Mouse (Mus musculus) retina, embryonic 14.5 days (tissue): ENCODE data around the gene Defb30.
A peak's percentile ranks its signal among the peaks of the same experiment; 100 is the strongest.

Source experiments
- DNase-seq: peaks from one replicate; pipeline ENCODE4 v3.0.0-alpha.2; 2015; ENCODE audit warnings: low spot score

Defb30 gene

GRCm38 (mm10) chr14:63049910-63050370 is at the start of gene Defb30:
Defb30 (minus strand) TSS chr14:63049960.
- no peak for DNase-seq

- no peak for DNase-seq
Observed at GRCm38 (mm10) chr14:63067708-63068107, 17.9 kb upstream of the Defb30 start.

GRCm38 (mm10) chr14:63066630-63067310 is 17.0 kb upstream of the Defb30 start:
- DNase-seq: peak; percentile 82

- no peak for DNase-seq
Observed at GRCm38 (mm10) chr14:63065391-63065790, 15.6 kb upstream of the Defb30 start.

- no peak for DNase-seq
Observed at GRCm38 (mm10) chr14:63062184-63062583, 12.4 kb upstream of the Defb30 start.

GRCm38 (mm10) chr14:63060361-63060760 is 10.6 kb upstream of the Defb30 start:
- DNase-seq: no peak

- DNase-seq: peak; percentile 79
Observed at GRCm38 (mm10) chr14:63054729-63055128, 5.0 kb upstream of the Defb30 start.

- peak; percentile 71 for DNase-seq
Observed at GRCm38 (mm10) chr14:63050769-63051168, 1.0 kb upstream of the Defb30 start.

- DNase-seq: no peak
Observed at GRCm38 (mm10) chr14:63046691-63047090, 3.1 kb downstream of the Defb30 start, which contains the start of gene Defb42. Defb42 (plus strand) TSS chr14:63046991.

GRCm38 (mm10) chr14:63020524-63021156 is 29.1 kb downstream of the Defb30 start:
- no peak for DNase-seq

GRCm38 (mm10) chr14:63014667-63015066 is 35.1 kb downstream of the Defb30 start:
- no peak for DNase-seq

- no peak for DNase-seq
Observed at GRCm38 (mm10) chr14:63013082-63013481, 36.7 kb downstream of the Defb30 start.

GRCm38 (mm10) chr14:63011471-63011870 is 38.3 kb downstream of the Defb30 start, which contains the start of gene Defb43:
Defb43 (plus strand) TSS chr14:63011771.
- no peak for DNase-seq

- no peak for DNase-seq
Observed at GRCm38 (mm10) chr14:63002588-63002987, 47.2 kb downstream of the Defb30 start.

- DNase-seq: no peak
Observed at GRCm38 (mm10) chr14:62998977-62999376, 50.8 kb downstream of the Defb30 start.

- no peak for DNase-seq
Observed at GRCm38 (mm10) chr14:62997777-62998176, 52.0 kb downstream of the Defb30 start, which contains the start of gene Defb47. Defb47 (plus strand) TSS chr14:62998077.

GRCm38 (mm10) chr14:62991849-62992510 is 57.8 kb downstream of the Defb30 start:
- no peak for DNase-seq

GRCm38 (mm10) chr14:62991271-62991670 is 58.5 kb downstream of the Defb30 start:
- DNase-seq: no peak

- DNase-seq: no peak
Observed at GRCm38 (mm10) chr14:62984410-62984809, 65.3 kb downstream of the Defb30 start, which contains the start of gene Defb48. Defb48 (minus strand) TSS chr14:62984510.
